Mouse (Mus musculus) cortical plate, adult 2 months (tissue): ENCODE measurements at regions not wholly inside any gene's neighbourhood (a gene's known extent, or its start where the extent isn't known, plus 50 kb on each side); places are given as distances from the start of the nearest gene placed in this dataset.
"Not testable (repeated sequence)": the region's sequence is repeated elsewhere in the genome, so short reads cannot be mapped to it uniquely, and the experiment has no call there.

Experiments
- H3K27ac ChIP-seq: fragments of 200-500 bp; 2 replicates; pipeline ENCODE4 v1.5.1; 2012; ENCODE audit warnings: low read length, control low read depth, inconsistent platforms; ENCODE audit not compliant: insufficient read depth
- H3K4me1 ChIP-seq: fragments of 200-500 bp; 2 replicates; pipeline ENCODE4 v1.6.1; 2011; ENCODE audit warnings: low read length; ENCODE audit not compliant: control insufficient read depth, insufficient read depth
- H3K4me3 ChIP-seq: fragments of 200-500 bp; 2 replicates; pipeline ENCODE4 v1.5.1; 2011; ENCODE audit warnings: mild to moderate bottlenecking, low read length, control low read depth; ENCODE audit not compliant: insufficient read depth
- CTCF ChIP-seq: fragments of 200-500 bp; IDR thresholded peaks from 2 replicates; pipeline ENCODE4 v1.5.1; 2011; ENCODE audit warnings: mild to moderate bottlenecking, control low read depth, low read length; ENCODE audit not compliant: insufficient read depth; ENCODE audit errors: extremely low read depth
- POLR2A ChIP-seq: fragments of 200-500 bp; IDR thresholded peaks from 2 replicates; pipeline ENCODE4 v1.6.1; 2011; ENCODE audit warnings: mild to moderate bottlenecking, low read length, control low read depth; ENCODE audit not compliant: insufficient read depth; ENCODE audit errors: extremely low read depth

DNA sequence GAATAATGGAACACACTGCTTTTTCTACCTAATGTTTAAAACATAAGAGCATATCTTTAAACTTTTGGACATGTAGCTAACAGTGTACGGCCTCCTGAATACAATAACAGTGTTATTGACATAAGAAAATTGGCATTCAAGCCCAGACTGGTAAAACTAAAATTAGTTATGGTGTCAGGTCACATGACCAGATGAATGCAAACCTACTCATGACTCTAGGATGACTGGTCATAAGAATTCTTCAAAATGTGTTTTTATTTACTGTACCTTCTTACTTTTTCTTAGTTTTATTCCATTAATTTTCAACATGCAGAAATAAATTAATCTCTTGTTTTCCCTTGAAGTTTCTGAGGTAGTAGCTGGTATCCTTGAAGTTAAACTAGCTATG, 404.4 kb upstream of the Npsr1 start:
- TF ChIP-seq CTCF (no peak), POLR2A (no peak)
- Histone ChIP-seq H3K4me1 (no peaks in the 10 kb centered on the region), H3K27ac (no peak overlapping the region), H3K4me3 (no peak overlapping the region)

DNA sequence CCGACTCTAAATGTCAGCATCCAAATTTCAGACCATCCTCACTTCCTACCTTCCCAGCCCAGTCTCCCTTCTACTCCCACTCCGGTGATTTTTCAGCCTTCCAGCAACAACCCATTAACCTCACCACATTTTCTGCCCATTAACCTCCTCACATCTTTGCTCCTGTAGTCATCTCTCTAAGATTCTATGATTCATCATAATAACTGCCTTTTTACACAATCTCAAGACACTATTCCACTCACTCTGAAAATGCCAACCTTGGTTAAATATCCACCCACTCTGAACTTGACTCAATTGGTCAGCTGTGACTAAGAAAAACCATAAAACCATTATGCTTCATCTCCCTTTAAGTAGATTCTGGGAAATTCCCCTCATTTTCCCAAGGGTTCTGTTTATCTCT, 403.3 kb upstream of the Npsr1 start:
- no peaks in the 10 kb centered on the region for H3K4me1 ChIP-seq
- H3K27ac ChIP-seq: no peak overlapping the region
- TF ChIP-seq POLR2A (no peak), CTCF (no peak)
- no peak overlapping the region for H3K4me3 ChIP-seq

DNA sequence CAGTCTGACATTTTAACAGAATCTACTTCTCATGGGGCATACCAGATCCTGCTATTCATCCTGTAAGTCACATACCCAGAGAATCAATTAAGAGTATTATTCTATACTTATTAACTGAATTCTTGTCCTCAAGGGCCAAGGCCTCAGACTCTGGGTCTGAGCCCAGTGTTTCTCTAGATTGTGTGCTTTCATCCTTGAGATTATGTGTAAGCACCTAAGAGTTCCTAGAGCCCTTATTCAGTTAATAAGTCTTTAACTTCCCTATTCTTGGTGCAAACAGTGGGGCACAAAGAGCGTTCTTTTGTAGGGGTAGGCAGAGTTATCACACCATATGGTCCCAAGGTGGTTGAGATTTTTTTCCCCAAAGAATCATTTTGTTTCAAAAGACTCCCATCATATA, 397.2 kb upstream of the Npsr1 start:
- no peak overlapping the region for H3K4me3 ChIP-seq
- H3K4me1 ChIP-seq: no peaks in the 10 kb centered on the region
- TF ChIP-seq POLR2A: no peak
- no peak for TF ChIP-seq CTCF
- no peak overlapping the region for H3K27ac ChIP-seq

DNA sequence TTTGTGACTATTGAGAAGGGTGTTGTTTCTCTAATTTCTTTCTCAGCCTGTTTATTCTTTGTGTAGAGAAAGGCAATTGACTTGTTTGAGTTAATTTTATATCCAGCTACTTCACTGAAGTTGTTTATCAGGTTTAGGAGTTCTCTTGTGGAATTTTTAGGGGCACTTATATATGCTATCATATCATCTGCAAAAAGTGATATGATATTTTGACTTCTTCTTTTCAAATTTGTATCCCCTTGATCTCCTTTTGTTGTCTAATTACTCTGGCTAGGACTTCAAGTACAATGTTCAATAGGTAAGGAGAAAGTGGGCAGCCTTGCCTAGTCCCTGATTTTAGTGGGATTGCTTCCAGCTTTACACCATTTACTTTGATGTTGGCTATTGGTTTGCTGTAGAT, 380.2 kb upstream of the Npsr1 start:
- H3K4me3 ChIP-seq, H3K4me1 ChIP-seq, H3K27ac ChIP-seq: not testable (repeated sequence)

DNA sequence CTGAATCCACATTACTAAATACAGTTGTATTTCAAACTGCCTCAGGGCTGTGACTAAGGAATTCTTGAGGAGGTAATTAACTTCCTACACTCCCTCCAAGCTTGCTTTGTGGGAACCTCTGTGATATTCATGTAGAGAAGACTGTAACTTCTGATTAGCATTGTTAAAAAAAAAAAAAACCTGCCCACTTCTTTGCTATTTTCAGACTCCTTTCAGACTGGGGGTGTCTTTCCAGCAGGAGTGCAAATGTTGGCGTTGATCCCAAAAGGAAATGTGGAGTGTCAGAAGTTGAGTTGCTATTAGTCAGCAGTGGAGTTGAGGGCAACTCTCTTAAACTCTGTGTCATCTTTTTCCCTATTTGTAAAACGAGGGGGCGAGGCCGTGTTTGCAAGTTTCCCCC, 369.0 kb upstream of the Npsr1 start:
- H3K27ac ChIP-seq: no peak overlapping the region
- no peak overlapping the region for H3K4me3 ChIP-seq
- no peak for TF ChIP-seq CTCF
- no peaks in the 10 kb centered on the region for H3K4me1 ChIP-seq

DNA sequence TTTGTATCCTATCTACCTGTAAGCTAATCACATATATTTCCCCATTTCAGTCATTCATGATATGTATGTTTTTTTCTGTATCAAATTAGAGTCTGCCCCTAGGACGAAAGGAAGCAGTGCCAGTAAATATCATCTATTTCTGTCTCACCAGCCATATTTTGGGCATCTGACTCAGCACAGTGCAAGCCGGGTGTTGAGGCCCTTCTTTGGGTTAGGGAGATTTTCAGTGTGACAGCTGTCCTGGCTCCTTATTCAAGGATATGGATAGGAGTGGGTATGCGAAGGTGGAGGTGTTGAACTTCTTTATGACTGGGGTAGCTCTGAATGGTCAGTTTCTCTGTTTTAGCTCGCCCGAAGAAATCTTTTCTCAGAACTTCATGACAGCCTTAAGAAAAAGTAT, 345.3 kb upstream of the Npsr1 start:
- Histone ChIP-seq H3K27ac (no peak overlapping the region), H3K4me1 (no peaks in the 10 kb centered on the region; the same call in 1 of the 2 replicates), H3K4me3 (no peak overlapping the region)
- TF ChIP-seq CTCF (no peak), POLR2A (no peak)

DNA sequence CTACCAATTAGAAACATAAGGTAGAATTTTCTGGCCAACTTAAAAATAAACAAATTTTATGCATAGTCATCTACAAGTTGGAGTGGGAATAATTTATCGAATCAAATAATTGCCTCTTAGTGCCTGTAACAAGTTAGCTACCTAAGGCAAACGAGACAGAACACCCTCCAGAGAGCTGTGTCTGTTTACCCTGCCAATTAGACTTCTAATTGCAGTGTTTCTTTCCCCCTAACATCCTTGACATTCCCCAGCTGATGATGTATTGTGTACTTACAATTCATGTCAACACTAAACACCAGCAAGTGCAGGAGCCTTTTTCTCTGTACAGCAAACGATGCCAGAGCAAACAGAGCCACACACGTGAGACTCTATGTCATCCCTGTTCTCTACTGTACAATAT, 311.1 kb upstream of the Npsr1 start:
- no peak for TF ChIP-seq CTCF
- no peak for TF ChIP-seq POLR2A
- H3K4me1 ChIP-seq: no peaks in the 10 kb centered on the region
- H3K27ac ChIP-seq: no peak overlapping the region
- H3K4me3 ChIP-seq: no peak overlapping the region
